Mouse (Mus musculus) retina, embryonic 14.5 days (tissue): Measurements from ENCODE around the gene Actn1.

ENCODE experiments used
- DNase-seq: peaks from one replicate; pipeline ENCODE4 v3.0.0-alpha.2; 2015; ENCODE audit warnings: low spot score

Actn1 gene

GRCm38 (mm10) chr12:80184041-80184440, 76.1 kb downstream of the Actn1 start:
- DNase-seq = no peak

- no peak for DNase-seq
Measured at GRCm38 (mm10) chr12:80181831-80182230, 78.3 kb downstream of the Actn1 start.

- no peak for DNase-seq
Measured at GRCm38 (mm10) chr12:80178035-80178434, 82.1 kb downstream of the Actn1 start.

GRCm38 (mm10) chr12:80168736-80169135, 91.4 kb downstream of the Actn1 start:
- no peak for DNase-seq

GRCm38 (mm10) chr12:80168178-80168686, 91.9 kb downstream of the Actn1 start:
- peak; percentile 91 for DNase-seq

GRCm38 (mm10) chr12:80167321-80167720, 92.8 kb downstream of the Actn1 start:
- DNase-seq = no peak

GRCm38 (mm10) chr12:80166651-80167050, 93.5 kb downstream of the Actn1 start:
- no peak for DNase-seq

- DNase-seq = no peak
Measured at GRCm38 (mm10) chr12:80164526-80164925, 95.6 kb downstream of the Actn1 start.

GRCm38 (mm10) chr12:80162448-80162847, 97.7 kb downstream of the Actn1 start:
- DNase-seq = no peak

GRCm38 (mm10) chr12:80157675-80158074, 102.5 kb downstream of the Actn1 start:
- DNase-seq = peak; percentile 74

- DNase-seq = peak; percentile 85
Measured at GRCm38 (mm10) chr12:80153687-80154326, 106.4 kb downstream of the Actn1 start.

GRCm38 (mm10) chr12:80153078-80153477, 107.1 kb downstream of the Actn1 start:
- no peak for DNase-seq

- DNase-seq = no peak
Measured at GRCm38 (mm10) chr12:80151821-80152220, 108.3 kb downstream of the Actn1 start.

- peak; percentile 64 for DNase-seq
Measured at GRCm38 (mm10) chr12:80150624-80151023, 109.5 kb downstream of the Actn1 start.

GRCm38 (mm10) chr12:80147563-80148214, 112.5 kb downstream of the Actn1 start:
- DNase-seq = no peak

- peak; percentile 91 for DNase-seq
Measured at GRCm38 (mm10) chr12:80146227-80147223, 113.6 kb downstream of the Actn1 start.

- DNase-seq = no peak
Measured at GRCm38 (mm10) chr12:80145365-80145764, 114.8 kb downstream of the Actn1 start.

GRCm38 (mm10) chr12:80144846-80145245, 115.3 kb downstream of the Actn1 start:
- DNase-seq = no peak

GRCm38 (mm10) chr12:80141470-80141869, 118.7 kb downstream of the Actn1 start:
- peak; percentile 88 for DNase-seq

- DNase-seq = no peak
Measured at GRCm38 (mm10) chr12:80141011-80141410, 119.2 kb downstream of the Actn1 start.

- DNase-seq = no peak
Measured at GRCm38 (mm10) chr12:80137744-80138143, 122.4 kb downstream of the Actn1 start.

GRCm38 (mm10) chr12:80137246-80137645, 122.9 kb downstream of the Actn1 start:
- DNase-seq = no peak
